Comparison of ENCODE assay signal across 7 mouse cellular contexts in the genomic region with DNA sequence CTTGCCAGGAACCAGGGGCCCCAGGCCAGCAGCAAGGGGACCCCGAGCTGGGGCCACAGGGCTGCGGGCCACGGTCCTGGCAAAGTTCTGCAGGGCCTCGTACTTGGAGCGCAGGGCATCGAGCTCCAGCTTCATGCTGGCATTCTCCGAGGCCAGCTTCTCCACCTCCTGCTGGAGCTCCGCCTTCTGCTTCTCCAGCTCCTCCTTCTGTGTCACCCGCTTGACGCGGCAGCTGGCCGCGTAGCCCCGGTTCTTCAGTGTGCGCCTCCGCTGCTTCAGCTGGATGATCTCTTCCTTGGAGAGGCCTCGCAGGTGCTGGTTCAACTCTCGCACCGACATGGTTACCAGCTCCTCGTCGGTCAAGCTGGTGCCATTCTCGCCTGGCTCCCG. TPM values are rescaled to one million over a fixed set of nuclear protein-coding genes. Genes with fewer than 3 reads are reported as not detected.
DNase-seq lines count a peak whose midpoint lies in the region; ATAC-seq and TF ChIP-seq lines count a peak whose summit lies in the region.

No protein-coding gene starts in this region.

- TF ChIP-seq POLR2A in thymus, adult 2 months (IDR thresholded peaks at IDR 0.05; ENCODE audit: control insufficient read depth, extremely low read depth, insufficient read depth, low read length, poor library complexity): peak; percentile 28; the same call in 1 of the 2 replicates

- H3K4me1 ChIP-seq in embryonic facial prominence, embryonic 14.5 days (ENCODE audit: control insufficient read depth, insufficient read depth, low read length): peaks cover 19% of the 10 kb centered on the region
- H3K4me1 ChIP-seq in kidney, embryonic 14.5 days (ENCODE audit: control insufficient read depth, insufficient read depth, low read length): peaks cover 39% of the 10 kb centered on the region
- peaks cover 74% of the 10 kb centered on the region for H3K4me1 ChIP-seq in thymus, adult 2 months (replicated peaks; ENCODE audit: control insufficient read depth, insufficient read depth, low read length)

- DNase-seq in 3134 (ENCODE audit: extremely low read depth, insufficient read length, low spot score) (peak; percentile 63), A20 (ENCODE audit: low read depth, low spot score) (peak; percentile 88)
- no peak for DNase-seq in embryonic facial prominence, embryonic 14.5 days (ENCODE audit: low spot score)
- DNase-seq in lung, postnatal 4 days: peak; percentile 65 to 66
- peak; percentile 75 for DNase-seq in thymus, adult 2 months
- DNase-seq in retina, embryonic 14.5 days (ENCODE audit: low spot score): no peak

- no peak; the same call in 1 of the 2 replicates for TF ChIP-seq CTCF in thymus, adult 2 months (IDR thresholded peaks at IDR 0.05; ENCODE audit: borderline replicate concordance, control insufficient read depth, extremely low read depth, insufficient read depth, low read length, poor library complexity)

- no peaks in the 10 kb centered on the region for H3K9me3 ChIP-seq in embryonic facial prominence, embryonic 14.5 days (ENCODE audit: control insufficient read depth, low read length)
- no peaks in the 10 kb centered on the region for H3K9me3 ChIP-seq in kidney, embryonic 14.5 days (ENCODE audit: control insufficient read depth, low read length)

- no peaks in the 10 kb centered on the region for H3K27me3 ChIP-seq in embryonic facial prominence, embryonic 14.5 days (replicated peaks; ENCODE audit: control insufficient read depth, insufficient read depth, low read length)
- no peaks in the 10 kb centered on the region for H3K27me3 ChIP-seq in kidney, embryonic 14.5 days (ENCODE audit: control insufficient read depth, insufficient read depth, low read length)
- H3K27me3 ChIP-seq in thymus, adult 2 months (ENCODE audit: control insufficient read depth, insufficient read depth, low read length): no peaks in the 10 kb centered on the region

- H3K4me3 ChIP-seq in embryonic facial prominence, embryonic 14.5 days (ENCODE audit: low read depth, low read length): no peak overlapping the region
- peak overlapping the region; percentile 9; the same call in 1 of the 2 replicates for H3K4me3 ChIP-seq in kidney, embryonic 14.5 days (ENCODE audit: low read length)
- H3K4me3 ChIP-seq in thymus, adult 2 months (ENCODE audit: control insufficient read depth, insufficient read depth, low read length): peak overlapping the region; percentile 29

- no peak overlapping the region for H3K9ac ChIP-seq in embryonic facial prominence, embryonic 14.5 days (ENCODE audit: low read depth, low read length)
- peak overlapping the region; percentile 38; the same call in 1 of the 2 replicates for H3K9ac ChIP-seq in kidney, embryonic 14.5 days (ENCODE audit: low read depth, low read length)

- peak overlapping the region; percentile 90; the same call in 1 of the 2 replicates for H3K4me2 ChIP-seq in embryonic facial prominence, embryonic 14.5 days (ENCODE audit: low read depth, low read length)
- no peak overlapping the region; the same call in 1 of the 2 replicates for H3K4me2 ChIP-seq in kidney, embryonic 14.5 days (replicated peaks; ENCODE audit: low read depth, low read length)

- ATAC-seq in embryonic facial prominence, embryonic 14.5 days (ENCODE audit: low read depth): no peak
- no peak for ATAC-seq in kidney, embryonic 14.5 days (ENCODE audit: low FRiP score, low TSS enrichment)

- no peak overlapping the region for H3K27ac ChIP-seq in embryonic facial prominence, embryonic 14.5 days (replicated peaks; ENCODE audit: low read depth, low read length)
- H3K27ac ChIP-seq in kidney, embryonic 14.5 days (ENCODE audit: low read depth, low read length): peak overlapping the region; percentile 53; the same call in 1 of the 2 replicates
- H3K27ac ChIP-seq in thymus, adult 2 months (ENCODE audit: control insufficient read depth, insufficient read depth, low read length): peak overlapping the region; percentile 18

- 76% methylated on average over 17 of the region's 23 CpGs for WGBS in embryonic facial prominence, embryonic 14.5 days
- 81% methylated on average over 23 of the region's 23 CpGs for WGBS in kidney, embryonic 14.5 days
- 8% methylated on average over 23 of the region's 23 CpGs for WGBS in thymus, adult 2 months

- H3K36me3 ChIP-seq in embryonic facial prominence, embryonic 14.5 days (ENCODE audit: control insufficient read depth, insufficient read depth, low read length): peaks cover 27% of the 10 kb centered on the region
- peaks cover 28% of the 10 kb centered on the region for H3K36me3 ChIP-seq in kidney, embryonic 14.5 days (ENCODE audit: control insufficient read depth, insufficient read depth, low read length)
- H3K36me3 ChIP-seq in thymus, adult 2 months (ENCODE audit: control insufficient read depth, insufficient read depth, low read length): no peaks in the 10 kb centered on the region

RNA-seq across cellular contexts. Expression of a gene that starts 4.1 kb away (rescaled TPM):
- 26.3 and 26.8 TPM in 2 replicates for polyA plus RNA-seq in embryonic facial prominence, embryonic 14.5 days (2014; fragmentation: Nextera tagmentation; extraction: Ambion mirVana)
- 26.9 and 27.9 TPM in 2 replicates for polyA plus RNA-seq in kidney, embryonic 14.5 days (2014; fragmentation: Nextera tagmentation; extraction: Ambion mirVana)
- polyA plus RNA-seq in thymus, adult 2 months (2012; rRNA removed): 33.6 and 35.5 TPM in 2 replicates

RNA-seq across cellular contexts. Expression of a gene that starts 4.3 kb away (rescaled TPM):
- 21.8 and 23.0 TPM in 2 replicates for polyA plus RNA-seq in embryonic facial prominence, embryonic 14.5 days (2014; fragmentation: Nextera tagmentation; extraction: Ambion mirVana)
- polyA plus RNA-seq in kidney, embryonic 14.5 days (2014; fragmentation: Nextera tagmentation; extraction: Ambion mirVana): 23.8 and 28.6 TPM in 2 replicates
- 169 and 184 TPM in 2 replicates for polyA plus RNA-seq in thymus, adult 2 months (2012; rRNA removed)

RNA-seq across cellular contexts. Expression of a gene that starts 11.6 kb away (rescaled TPM):
- 88.8 and 97.5 TPM in 2 replicates for polyA plus RNA-seq in embryonic facial prominence, embryonic 14.5 days (2014; fragmentation: Nextera tagmentation; extraction: Ambion mirVana)
- 82.7 and 83.5 TPM in 2 replicates for polyA plus RNA-seq in kidney, embryonic 14.5 days (2014; fragmentation: Nextera tagmentation; extraction: Ambion mirVana)
- 247 and 260 TPM in 2 replicates for polyA plus RNA-seq in thymus, adult 2 months (2012; rRNA removed)

RNA-seq across cellular contexts. Expression of a gene that starts 14.2 kb away (rescaled TPM):
- 56.7 and 64.7 TPM in 2 replicates for polyA plus RNA-seq in embryonic facial prominence, embryonic 14.5 days (2014; fragmentation: Nextera tagmentation; extraction: Ambion mirVana)
- polyA plus RNA-seq in kidney, embryonic 14.5 days (2014; fragmentation: Nextera tagmentation; extraction: Ambion mirVana): 19.9 and 21.8 TPM in 2 replicates
- 2.8 and 3.4 TPM in 2 replicates for polyA plus RNA-seq in thymus, adult 2 months (2012; rRNA removed)

RNA-seq across cellular contexts. Expression of a gene that starts 18.6 kb away (rescaled TPM):
- polyA plus RNA-seq in embryonic facial prominence, embryonic 14.5 days (2014; fragmentation: Nextera tagmentation; extraction: Ambion mirVana): 3.4 and 3.6 TPM in 2 replicates
- polyA plus RNA-seq in kidney, embryonic 14.5 days (2014; fragmentation: Nextera tagmentation; extraction: Ambion mirVana): not detected in 2 replicates
- polyA plus RNA-seq in thymus, adult 2 months (2012; rRNA removed): 1.2 and 3.2 TPM in 2 replicates

Comparison
In these comparisons a context has a peak if more than half of its experiments do, and no peak if none do; other contexts are left out.
1. DNase-seq: peak in 3134 (single experiment), A20 (single experiment), lung, postnatal 4 days (2 of 2) and thymus, adult 2 months (single experiment); none in embryonic facial prominence, embryonic 14.5 days (single experiment) and retina, embryonic 14.5 days (single experiment).